Mouse (Mus musculus): ENCODE measurements around the gene Ric8b. TPM values are rescaled to one million over a fixed set of nuclear protein-coding genes. Genes with fewer than 3 reads are reported as not detected.

Gene Ric8b
- polyA plus RNA-seq (2021; fragmentation: Nextera tagmentation), result 9.8 TPM in 2 replicates
- long read RNA-seq, experiment 1, partial matches to known transcripts, result 6 of 15 reads
- long read RNA-seq, experiment 1, other reads (novel, unspliced or antisense), result 3 of 15 reads
- long read RNA-seq, experiment 2, transcript Ric8b-201 (10 exons, 3,069 nt), result minor isoform, 16 of 65 reads
- long read RNA-seq, experiment 2, transcript Ric8b-202 (9 exons, 2,909 nt), result major isoform, 34 of 65 reads
- long read RNA-seq, experiment 2, partial matches to known transcripts, result 11 of 65 reads
- long read RNA-seq, experiment 2, other reads (novel, unspliced or antisense), result 4 of 65 reads

DNA sequence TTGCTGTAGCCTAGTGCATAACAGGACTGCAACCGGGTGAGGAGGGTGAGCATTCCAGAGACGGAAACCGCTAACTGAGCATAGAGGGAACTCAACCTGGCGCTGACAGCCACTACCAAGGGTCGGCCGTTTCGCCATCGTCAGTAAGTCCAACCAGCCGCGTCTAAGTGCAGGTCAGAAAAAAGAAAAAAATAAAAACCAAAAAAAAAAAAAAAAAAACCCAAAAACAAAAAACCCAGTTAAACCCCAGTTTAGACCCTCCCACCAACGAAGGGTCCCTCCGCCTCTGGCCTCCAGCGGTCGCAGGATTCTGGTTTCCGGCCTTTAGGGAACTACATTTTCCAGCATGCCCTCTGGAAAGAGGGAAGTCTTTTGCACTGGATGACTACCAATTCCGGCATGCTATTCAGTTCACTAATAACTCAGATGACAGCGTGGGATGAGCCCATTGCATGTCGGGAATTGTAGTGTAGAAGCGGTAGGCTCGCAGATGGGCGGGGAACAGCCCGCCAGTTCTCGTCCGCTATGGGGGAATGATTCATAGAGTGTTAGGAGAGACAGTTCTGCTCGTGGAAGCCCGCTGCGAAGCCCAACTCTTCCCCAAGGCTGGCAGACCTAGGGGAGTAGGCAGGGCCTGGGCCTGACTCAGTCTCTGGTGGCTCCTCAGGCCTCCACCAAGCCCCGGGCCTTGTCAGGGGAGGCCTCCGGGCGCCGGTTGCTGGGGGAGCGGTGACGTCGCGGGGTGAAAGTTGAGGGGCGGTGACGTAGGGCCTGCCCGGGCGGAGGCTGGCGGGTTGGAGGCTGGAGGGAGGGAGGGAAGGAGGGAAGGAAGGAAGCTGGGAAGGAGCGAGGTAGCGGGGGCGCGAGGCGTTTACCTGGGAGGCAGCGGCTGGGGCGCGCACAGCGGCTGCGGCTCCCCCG lies at the start of gene Ric8b:
Gene Ric8b, plus strand, starts transcription at position 807 of the 921 bp plus-strand sequence.

Other genes with a start within 250 kb of the Ric8b start
- 7.0 and 7.6 TPM in 2 replicates for gene Rfx4, start 161.6 kb upstream of the Ric8b start, polyA plus RNA-seq (2021; fragmentation: Nextera tagmentation)
- gene Fhl4, start 184.9 kb downstream of the Ric8b start, polyA plus RNA-seq (2021; fragmentation: Nextera tagmentation), result 1.7 TPM in 2 replicates
- 34.0 and 56.0 TPM in 2 replicates for gene Tmem263, start 185.0 kb downstream of the Ric8b start, polyA plus RNA-seq (2021; fragmentation: Nextera tagmentation)
- gene Mterf2, start 210.4 kb downstream of the Ric8b start, polyA plus RNA-seq (2021; fragmentation: Nextera tagmentation), result 21.1 and 21.6 TPM in 2 replicates

All from layer of hippocampus, adult 6 months (tissue).